Mouse (Mus musculus): Measurements from ENCODE around the gene Smyd2. TPM values are rescaled to one million over a fixed set of nuclear protein-coding genes. Genes with fewer than 3 reads are reported as not detected.

Gene Smyd2
- polyA plus RNA-seq, 1 experiment = 36.5 TPM

GRCm38 (mm10) chr1:189882886-189883285 is 39.3 kb downstream of the Smyd2 start:
- peak; percentile 74 for DNase-seq

DNA sequence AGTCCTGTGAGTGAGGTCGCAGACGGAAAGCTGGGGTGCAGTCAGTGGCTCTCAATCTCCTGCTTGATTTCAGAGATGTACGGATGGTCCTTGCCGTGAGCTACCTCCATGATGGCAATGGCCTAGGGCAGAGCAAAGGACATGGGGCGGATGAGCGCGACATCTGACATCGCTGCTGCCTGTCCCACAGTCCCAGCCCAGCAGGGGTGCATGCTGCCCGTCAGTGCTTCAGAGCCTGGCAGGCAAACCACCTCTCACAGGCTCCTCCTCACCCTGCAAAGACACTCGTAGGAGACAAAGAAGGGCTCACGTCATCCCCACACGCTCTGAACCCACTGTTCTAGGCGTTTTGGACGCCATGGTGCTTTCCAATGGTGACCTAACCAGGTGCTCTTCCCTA is 41.4 kb downstream of the Smyd2 start:
- H3K27me3 ChIP-seq (ENCODE audit: control insufficient read depth, insufficient read depth, low read length) = no peaks in the 10 kb centered on the region
- no peak overlapping the region for H3K4me3 ChIP-seq (ENCODE audit: control insufficient read depth, insufficient read depth, low read length)
- WGBS = 96% methylated on average over 14 of the region's 14 CpGs
- TF ChIP-seq CTCF (IDR thresholded peaks at IDR 0.05; ENCODE audit: borderline replicate concordance, control insufficient read depth, extremely low read depth, insufficient read depth, low read length, poor library complexity) = no peak
- TF ChIP-seq POLR2A (IDR thresholded peaks at IDR 0.05; ENCODE audit: control insufficient read depth, extremely low read depth, insufficient read depth, low read length, poor library complexity) = no peak
- no peaks in the 10 kb centered on the region for H3K36me3 ChIP-seq (ENCODE audit: control insufficient read depth, insufficient read depth, low read length)
- H3K4me1 ChIP-seq (replicated peaks; ENCODE audit: control insufficient read depth, insufficient read depth, low read length) = no peaks in the 10 kb centered on the region
- DNase-seq = no peak
- H3K27ac ChIP-seq (ENCODE audit: control insufficient read depth, insufficient read depth, low read length) = no peak overlapping the region

More at GRCm38 (mm10) chr1:189882886-189883285, 39.3 kb downstream of the Smyd2 start:
- Histone ChIP-seq H3K4me3 (ENCODE audit: control insufficient read depth, insufficient read depth, low read length) (no peak overlapping the region), H3K27me3 (ENCODE audit: control insufficient read depth, insufficient read depth, low read length) (no peaks in the 10 kb centered on the region), H3K36me3 (ENCODE audit: control insufficient read depth, insufficient read depth, low read length) (no peaks in the 10 kb centered on the region), H3K27ac (ENCODE audit: control insufficient read depth, insufficient read depth, low read length) (no peak overlapping the region), H3K4me1 (replicated peaks; ENCODE audit: control insufficient read depth, insufficient read depth, low read length) (no peaks in the 10 kb centered on the region)
- WGBS = 75% methylated on average over 7 of the region's 7 CpGs
- TF ChIP-seq CTCF (IDR thresholded peaks at IDR 0.05; ENCODE audit: borderline replicate concordance, control insufficient read depth, extremely low read depth, insufficient read depth, low read length, poor library complexity) (peak; percentile 84), POLR2A (IDR thresholded peaks at IDR 0.05; ENCODE audit: control insufficient read depth, extremely low read depth, insufficient read depth, low read length, poor library complexity) (no peak)

DNA sequence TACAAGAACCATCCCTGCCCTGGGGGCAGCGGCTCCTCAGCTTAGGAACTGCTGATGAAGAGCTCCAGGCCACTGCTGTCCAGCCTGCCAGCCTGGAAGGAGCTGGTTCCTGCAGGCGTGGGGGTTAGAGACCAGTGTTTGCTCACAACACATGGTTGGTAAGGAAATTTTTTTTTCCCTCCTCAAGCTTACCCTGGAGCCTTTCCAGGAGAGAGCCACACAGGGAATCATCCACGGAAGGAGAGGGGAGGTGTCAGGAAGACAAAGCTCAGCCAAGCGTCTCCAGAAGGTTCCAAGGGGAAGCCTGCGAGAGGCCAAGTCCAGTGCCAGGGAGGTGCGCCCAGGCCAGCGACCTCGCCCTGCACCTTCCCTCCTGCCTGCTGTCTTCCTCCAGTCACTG is 42.2 kb downstream of the Smyd2 start:
- 97% methylated on average over 8 of the region's 8 CpGs for WGBS
- H3K4me1 ChIP-seq (replicated peaks; ENCODE audit: control insufficient read depth, insufficient read depth, low read length) = no peaks in the 10 kb centered on the region
- H3K4me3 ChIP-seq (ENCODE audit: control insufficient read depth, insufficient read depth, low read length) = no peak overlapping the region
- H3K27me3 ChIP-seq (ENCODE audit: control insufficient read depth, insufficient read depth, low read length) = no peaks in the 10 kb centered on the region
- no peaks in the 10 kb centered on the region for H3K36me3 ChIP-seq (ENCODE audit: control insufficient read depth, insufficient read depth, low read length)
- no peak for DNase-seq
- no peak overlapping the region for H3K27ac ChIP-seq (ENCODE audit: control insufficient read depth, insufficient read depth, low read length)
- TF ChIP-seq CTCF (IDR thresholded peaks at IDR 0.05; ENCODE audit: borderline replicate concordance, control insufficient read depth, extremely low read depth, insufficient read depth, low read length, poor library complexity) = no peak
- no peak for TF ChIP-seq POLR2A (IDR thresholded peaks at IDR 0.05; ENCODE audit: control insufficient read depth, extremely low read depth, insufficient read depth, low read length, poor library complexity)

GRCm38 (mm10) chr1:189879212-189879611 is 43.0 kb downstream of the Smyd2 start:
- no peaks in the 10 kb centered on the region for H3K4me1 ChIP-seq (replicated peaks; ENCODE audit: control insufficient read depth, insufficient read depth, low read length)
- H3K36me3 ChIP-seq (ENCODE audit: control insufficient read depth, insufficient read depth, low read length) = no peaks in the 10 kb centered on the region
- TF ChIP-seq CTCF (IDR thresholded peaks at IDR 0.05; ENCODE audit: borderline replicate concordance, control insufficient read depth, extremely low read depth, insufficient read depth, low read length, poor library complexity) (no peak), POLR2A (IDR thresholded peaks at IDR 0.05; ENCODE audit: control insufficient read depth, extremely low read depth, insufficient read depth, low read length, poor library complexity) (no peak)
- DNase-seq = no peak
- H3K4me3 ChIP-seq (ENCODE audit: control insufficient read depth, insufficient read depth, low read length) = no peak overlapping the region
- no peak overlapping the region for H3K27ac ChIP-seq (ENCODE audit: control insufficient read depth, insufficient read depth, low read length)
- no peaks in the 10 kb centered on the region for H3K27me3 ChIP-seq (ENCODE audit: control insufficient read depth, insufficient read depth, low read length)
- 77% methylated on average over 2 of the region's 2 CpGs for WGBS

- DNase-seq = no peak
- Histone ChIP-seq H3K27ac (ENCODE audit: control insufficient read depth, insufficient read depth, low read length) (no peak overlapping the region), H3K4me1 (replicated peaks; ENCODE audit: control insufficient read depth, insufficient read depth, low read length) (no peaks in the 10 kb centered on the region), H3K36me3 (ENCODE audit: control insufficient read depth, insufficient read depth, low read length) (no peaks in the 10 kb centered on the region), H3K4me3 (ENCODE audit: control insufficient read depth, insufficient read depth, low read length) (no peak overlapping the region), H3K27me3 (ENCODE audit: control insufficient read depth, insufficient read depth, low read length) (no peaks in the 10 kb centered on the region)
- 91% methylated on average over 8 of the region's 8 CpGs for WGBS
- TF ChIP-seq POLR2A (IDR thresholded peaks at IDR 0.05; ENCODE audit: control insufficient read depth, extremely low read depth, insufficient read depth, low read length, poor library complexity) (no peak), CTCF (IDR thresholded peaks at IDR 0.05; ENCODE audit: borderline replicate concordance, control insufficient read depth, extremely low read depth, insufficient read depth, low read length, poor library complexity) (no peak)
These were observed 46.0 kb downstream of the Smyd2 start for GRCm38 (mm10) chr1:189876162-189876561.

DNA sequence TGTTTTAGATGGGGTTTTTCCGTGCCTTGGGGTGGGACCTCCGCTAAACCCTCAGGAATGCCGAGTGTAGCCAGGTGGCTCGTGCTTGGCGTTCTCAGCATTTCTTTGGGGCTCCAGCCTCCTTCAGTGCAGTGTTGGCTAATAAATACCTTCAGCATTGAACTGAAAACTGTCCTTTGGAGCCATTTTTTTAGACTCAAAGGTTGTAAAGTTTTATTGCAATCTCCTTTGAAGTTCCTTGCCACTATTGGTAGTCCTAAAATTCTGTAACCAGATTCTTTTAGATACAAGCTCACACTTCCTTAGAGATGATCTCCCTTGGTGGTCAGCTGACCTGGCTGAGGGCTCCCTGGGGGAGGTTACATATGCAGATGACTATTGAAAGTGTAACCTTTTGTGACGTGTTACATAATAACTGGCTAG is 46.7 kb downstream of the Smyd2 start:
- no peak overlapping the region for H3K4me3 ChIP-seq (ENCODE audit: control insufficient read depth, insufficient read depth, low read length)
- TF ChIP-seq CTCF (IDR thresholded peaks at IDR 0.05; ENCODE audit: borderline replicate concordance, control insufficient read depth, extremely low read depth, insufficient read depth, low read length, poor library complexity) = no peak
- DNase-seq = no peak
- H3K27ac ChIP-seq (ENCODE audit: control insufficient read depth, insufficient read depth, low read length) = no peak overlapping the region
- WGBS = 84% methylated on average over 6 of the region's 6 CpGs
- H3K36me3 ChIP-seq (ENCODE audit: control insufficient read depth, insufficient read depth, low read length) = no peaks in the 10 kb centered on the region
- no peaks in the 10 kb centered on the region for H3K4me1 ChIP-seq (replicated peaks; ENCODE audit: control insufficient read depth, insufficient read depth, low read length)
- H3K27me3 ChIP-seq (ENCODE audit: control insufficient read depth, insufficient read depth, low read length) = no peaks in the 10 kb centered on the region

GRCm38 (mm10) chr1:189873591-189873990 is 48.6 kb downstream of the Smyd2 start:
- Histone ChIP-seq H3K27me3 (ENCODE audit: control insufficient read depth, insufficient read depth, low read length) (no peaks in the 10 kb centered on the region), H3K4me1 (replicated peaks; ENCODE audit: control insufficient read depth, insufficient read depth, low read length) (peaks cover 2% of the 10 kb centered on the region; the same call in 1 of the 2 replicates), H3K27ac (ENCODE audit: control insufficient read depth, insufficient read depth, low read length) (no peak overlapping the region), H3K4me3 (ENCODE audit: control insufficient read depth, insufficient read depth, low read length) (no peak overlapping the region), H3K36me3 (ENCODE audit: control insufficient read depth, insufficient read depth, low read length) (no peaks in the 10 kb centered on the region)
- TF ChIP-seq POLR2A (IDR thresholded peaks at IDR 0.05; ENCODE audit: control insufficient read depth, extremely low read depth, insufficient read depth, low read length, poor library complexity) (no peak), CTCF (IDR thresholded peaks at IDR 0.05; ENCODE audit: borderline replicate concordance, control insufficient read depth, extremely low read depth, insufficient read depth, low read length, poor library complexity) (no peak)
- DNase-seq = no peak
- WGBS = 92% methylated on average over 8 of the region's 8 CpGs

Data from thymus, adult 2 months (tissue).